Mouse (Mus musculus) liver, embryonic 12.5 days (tissue): ENCODE measurements around the gene Scd2. TPM values are rescaled to one million over a fixed set of nuclear protein-coding genes. Genes with fewer than 3 reads are reported as not detected.
"Not testable (repeated sequence)": the region's sequence is repeated elsewhere in the genome, so short reads cannot be mapped to it uniquely, and the experiment has no call there.

Experiments
- ATAC-seq: fragments of 200-750 bp; cut with Nextera tagmentation; 2 replicates; pipeline ENCODE4 v1.8.0; 2017; ENCODE audit warnings: moderate number of reproducible peaks, mild to moderate bottlenecking, moderate library complexity
- H3K27ac ChIP-seq: fragments of 300-500 bp; sonication (generic); 2 replicates; pipeline ENCODE4 v1.5.1; 2016; ENCODE audit warnings: mild to moderate bottlenecking
- H3K27me3 ChIP-seq: fragments of 300-500 bp; sonication (generic); replicated peaks from 2 replicates; pipeline ENCODE4 v1.6.1; 2016; ENCODE audit warnings: mild to moderate bottlenecking, moderate library complexity
- H3K36me3 ChIP-seq: fragments of 300-500 bp; sonication (generic); 2 replicates; pipeline ENCODE4 v1.6.1; 2016; ENCODE audit warnings: mild to moderate bottlenecking, moderate library complexity
- H3K4me1 ChIP-seq: fragments of 300-500 bp; sonication (generic); 2 replicates; pipeline ENCODE4 v1.6.1; 2016
- H3K4me2 ChIP-seq: fragments of 300-500 bp; sonication (generic); 2 replicates; pipeline ENCODE4 v1.6.1; 2016; ENCODE audit warnings: mild to moderate bottlenecking, moderate library complexity
- H3K4me3 ChIP-seq: fragments of 300-500 bp; sonication (generic); 2 replicates; pipeline ENCODE4 v1.5.1; 2016; ENCODE audit warnings: mild to moderate bottlenecking, moderate library complexity
- H3K9ac ChIP-seq: fragments of 300-500 bp; sonication (generic); 2 replicates; pipeline ENCODE4 v1.6.1; 2016; ENCODE audit warnings: mild to moderate bottlenecking, moderate library complexity
- H3K9me3 ChIP-seq: fragments of 300-500 bp; sonication (generic); replicated peaks from 2 replicates; pipeline ENCODE4 v1.6.1; 2016; ENCODE audit warnings: mild to moderate bottlenecking, moderate library complexity
- WGBS: fragments of 180-500 bp; shearing (Covaris S2); methylation state at CpG from one replicate; pipeline ENCODE4 v1.1.7; 2016; ENCODE audit not compliant: insufficient replicate concordance; 5-methylcytosine and 5-hydroxymethylcytosine counted together
- polyA plus RNA-seq: library from polyadenylated mRNA; unstranded; fragments of >200 nt; fragmentation: Nextera tagmentation; extraction: Ambion mirVana; gene quantifications from 2 replicates; pipeline ENCODE4 v1.2.1, GENCODE M21; 2016

Scd2 gene
- polyA plus RNA-seq, 1 experiment from 2014 or later: 136 TPM

GRCm38 (mm10) chr19:44275418-44275817 lies 18.1 kb upstream of the Scd2 start:
- no peak overlapping the region for H3K9ac ChIP-seq
- no peak overlapping the region for H3K4me3 ChIP-seq
- H3K27me3 ChIP-seq: peaks cover 10% of the 10 kb centered on the region
- H3K4me1 ChIP-seq: peaks cover 5% of the 10 kb centered on the region; the same call in 1 of the 2 replicates
- no peaks in the 10 kb centered on the region for H3K9me3 ChIP-seq
- WGBS: 68% methylated on average over 1 of the region's 1 CpGs
- no peak overlapping the region for H3K27ac ChIP-seq
- no peaks in the 10 kb centered on the region for H3K36me3 ChIP-seq
- ATAC-seq: no peak
- H3K4me2 ChIP-seq: no peak overlapping the region

DNA sequence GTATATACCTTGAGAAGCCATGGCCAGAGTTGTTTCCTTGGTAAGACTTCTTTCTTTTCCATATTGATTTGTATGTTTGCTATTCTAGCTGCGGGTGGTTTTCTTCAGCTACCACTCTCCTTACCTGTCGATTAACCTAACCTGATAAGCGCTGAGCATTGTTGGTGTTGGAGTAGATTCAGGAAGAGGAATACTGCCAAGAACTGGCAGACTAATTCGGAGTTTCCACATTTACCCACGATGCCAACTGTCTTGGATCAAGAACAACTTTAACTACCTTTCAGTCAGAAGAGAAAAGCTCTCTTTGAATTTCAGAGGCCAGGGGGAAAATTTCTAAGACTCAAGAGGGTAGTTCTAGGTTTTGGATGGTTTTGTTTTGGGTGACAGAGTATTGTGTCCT lies 16.6 kb upstream of the Scd2 start:
- H3K27ac ChIP-seq: no peak overlapping the region
- peaks cover 19% of the 10 kb centered on the region for H3K4me1 ChIP-seq
- H3K4me3 ChIP-seq: no peak overlapping the region
- H3K9me3 ChIP-seq: no peaks in the 10 kb centered on the region
- no peaks in the 10 kb centered on the region for H3K36me3 ChIP-seq
- no peak for ATAC-seq
- 78% methylated on average over 5 of the region's 5 CpGs for WGBS
- H3K9ac ChIP-seq: no peak overlapping the region
- H3K4me2 ChIP-seq: no peak overlapping the region
- peaks cover 10% of the 10 kb centered on the region for H3K27me3 ChIP-seq

GRCm38 (mm10) chr19:44277931-44278330 lies 15.5 kb upstream of the Scd2 start:
- H3K36me3 ChIP-seq: no peaks in the 10 kb centered on the region
- ATAC-seq: no peak
- 74% methylated on average over 8 of the region's 8 CpGs for WGBS

GRCm38 (mm10) chr19:44280755-44281154 lies 12.7 kb upstream of the Scd2 start:
- H3K9me3 ChIP-seq: no peaks in the 10 kb centered on the region
- H3K4me1 ChIP-seq: peaks cover 56% of the 10 kb centered on the region
- H3K4me2 ChIP-seq: no peak overlapping the region
- no peak for ATAC-seq
- no peaks in the 10 kb centered on the region for H3K36me3 ChIP-seq
- 22% methylated on average over 6 of the region's 6 CpGs for WGBS
- peak overlapping the region; percentile 55 for H3K27ac ChIP-seq
- H3K27me3 ChIP-seq: no peaks in the 10 kb centered on the region; the same call in none of the 2 replicates
- H3K9ac ChIP-seq: 0 out of 2 replicates have a peak overlapping the region, but pooled peaks have one; percentile 3
- no peak overlapping the region for H3K4me3 ChIP-seq

More at GRCm38 (mm10) chr19:44277931-44278330, 15.5 kb upstream of the Scd2 start:
- Histone ChIP-seq H3K27ac (no peak overlapping the region), H3K4me1 (peaks cover 30% of the 10 kb centered on the region), H3K9ac (no peak overlapping the region), H3K4me2 (no peak overlapping the region), H3K9me3 (no peaks in the 10 kb centered on the region), H3K4me3 (no peak overlapping the region), H3K27me3 (peaks cover 10% of the 10 kb centered on the region)

GRCm38 (mm10) chr19:44281825-44282447 lies 11.5 kb upstream of the Scd2 start:
- not testable (repeated sequence) for H3K4me3 ChIP-seq, ATAC-seq, H3K36me3 ChIP-seq, H3K9me3 ChIP-seq, H3K27me3 ChIP-seq
- 11% methylated on average over 1 of the region's 1 CpGs for WGBS
- peaks cover 68% of the 10 kb centered on the region for H3K4me1 ChIP-seq
- peak overlapping the region; percentile 30; the same call in 1 of the 2 replicates for H3K9ac ChIP-seq
- H3K4me2 ChIP-seq: peak overlapping the region; percentile 16
- peak overlapping the region; percentile 67 for H3K27ac ChIP-seq

- peak overlapping the region; percentile 30; the same call in 1 of the 2 replicates for H3K9ac ChIP-seq
- 33% methylated on average over 9 of the region's 9 CpGs for WGBS
- H3K4me2 ChIP-seq: peak overlapping the region; percentile 95
Observed at GRCm38 (mm10) chr19:44282534-44283156, 10.8 kb upstream of the Scd2 start.

DNA sequence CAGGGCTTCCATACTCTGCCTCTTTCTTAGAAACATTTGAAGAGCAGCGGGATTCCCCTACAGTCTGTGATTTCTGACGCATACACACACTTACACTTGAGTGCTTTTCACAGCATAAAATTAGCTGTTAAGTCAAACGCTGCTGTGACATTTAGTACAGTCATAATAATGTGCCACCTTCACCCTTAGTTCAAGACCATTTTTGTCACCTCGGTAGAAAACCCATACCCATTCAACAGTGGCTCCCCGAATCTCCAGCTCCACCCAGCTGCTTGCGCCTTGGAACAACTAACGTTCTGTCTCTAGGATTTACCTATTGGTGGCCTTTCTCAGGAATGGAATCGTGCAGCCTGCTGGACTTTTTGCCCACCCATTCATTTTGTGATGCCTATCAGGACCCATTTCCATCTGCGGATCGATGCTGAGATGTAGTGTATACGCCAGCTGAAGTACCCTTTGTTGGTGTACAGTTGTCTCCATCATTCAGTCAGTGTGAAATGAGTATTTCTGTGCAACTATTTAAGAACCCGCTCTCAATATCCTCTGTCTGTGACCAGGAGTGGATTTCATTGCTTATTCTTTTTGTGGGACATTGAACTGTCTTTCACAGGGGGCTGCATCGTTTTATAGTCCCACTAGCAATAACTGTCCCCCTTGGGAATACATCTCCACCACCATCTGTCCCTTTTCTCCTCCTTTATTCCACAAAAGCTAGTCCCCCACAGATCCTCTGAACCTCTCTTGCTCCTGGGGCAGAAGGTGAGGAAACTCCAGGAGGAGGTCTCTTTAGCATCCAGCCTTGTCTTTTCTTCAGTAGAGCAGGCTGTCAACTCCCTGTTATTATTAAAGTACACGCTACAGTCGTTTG lies 10.1 kb upstream of the Scd2 start:
- Histone ChIP-seq H3K9me3 (no peaks in the 10 kb centered on the region), H3K9ac (peak overlapping the region; percentile 75), H3K4me3 (peak overlapping the region; percentile 63), H3K4me2 (peak overlapping the region; percentile 95), H3K4me1 (peaks cover 82% of the 10 kb centered on the region), H3K27me3 (no peaks in the 10 kb centered on the region), H3K27ac (peak overlapping the region; percentile 91), H3K36me3 (no peaks in the 10 kb centered on the region)
- ATAC-seq: peak; percentile 7
- WGBS: 33% methylated on average over 15 of the region's 15 CpGs

More at GRCm38 (mm10) chr19:44282534-44283156, 10.8 kb upstream of the Scd2 start:
- Histone ChIP-seq H3K4me3 (no peak overlapping the region), H3K4me1 (peaks cover 75% of the 10 kb centered on the region), H3K9me3 (no peaks in the 10 kb centered on the region), H3K27me3 (no peaks in the 10 kb centered on the region), H3K27ac (peak overlapping the region; percentile 91), H3K36me3 (no peaks in the 10 kb centered on the region)
- ATAC-seq: no peak

- Histone ChIP-seq H3K27me3 (no peaks in the 10 kb centered on the region), H3K4me2 (peak overlapping the region; percentile 95), H3K4me1 (peaks cover 84% of the 10 kb centered on the region), H3K9me3 (no peaks in the 10 kb centered on the region), H3K4me3 (peak overlapping the region; percentile 63), H3K36me3 (no peaks in the 10 kb centered on the region), H3K27ac (peak overlapping the region; percentile 91), H3K9ac (peak overlapping the region; percentile 75)
- under 1% methylated on average over 38 of the region's 38 CpGs for WGBS
- ATAC-seq: peak; percentile 98
Observed at GRCm38 (mm10) chr19:44284025-44284695, 9.3 kb upstream of the Scd2 start.

- 3% methylated on average over 11 of the region's 11 CpGs for WGBS
- H3K36me3 ChIP-seq: no peaks in the 10 kb centered on the region
- ATAC-seq: peak; percentile 42
- H3K4me2 ChIP-seq: peak overlapping the region; percentile 95
- H3K4me3 ChIP-seq: peak overlapping the region; percentile 63
- H3K9ac ChIP-seq: peak overlapping the region; percentile 75
- peak overlapping the region; percentile 91 for H3K27ac ChIP-seq
- H3K4me1 ChIP-seq: peaks cover 88% of the 10 kb centered on the region
- no peaks in the 10 kb centered on the region for H3K9me3 ChIP-seq
- no peaks in the 10 kb centered on the region for H3K27me3 ChIP-seq
Observed at GRCm38 (mm10) chr19:44284723-44285122, 8.8 kb upstream of the Scd2 start.

DNA sequence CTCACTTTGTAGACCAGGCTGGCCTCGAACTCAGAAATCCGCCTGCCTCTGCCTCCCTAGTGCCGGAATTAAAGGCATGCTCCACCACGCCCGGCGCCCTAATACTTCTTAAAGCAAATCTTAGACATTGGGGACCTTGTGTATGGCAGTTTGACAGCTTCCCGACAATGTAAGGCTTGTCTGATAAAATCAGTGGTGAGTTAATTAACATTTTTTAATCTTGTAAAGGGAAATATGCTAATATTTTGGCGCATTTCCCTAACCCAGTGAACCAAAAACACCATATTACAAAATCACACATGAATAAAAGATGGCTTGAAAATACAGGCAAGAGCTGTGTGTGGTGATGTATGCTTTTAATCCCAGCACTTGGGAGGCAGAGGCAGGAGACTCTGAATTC lies 7.9 kb upstream of the Scd2 start:
- Histone ChIP-seq H3K9me3 (no peaks in the 10 kb centered on the region), H3K27ac (peak overlapping the region; percentile 57), H3K9ac (no peak overlapping the region), H3K4me1 (peaks cover 89% of the 10 kb centered on the region), H3K27me3 (no peaks in the 10 kb centered on the region), H3K4me2 (no peak overlapping the region), H3K36me3 (no peaks in the 10 kb centered on the region), H3K4me3 (no peak overlapping the region)
- 81% methylated on average over 8 of the region's 8 CpGs for WGBS
- no peak for ATAC-seq

DNA sequence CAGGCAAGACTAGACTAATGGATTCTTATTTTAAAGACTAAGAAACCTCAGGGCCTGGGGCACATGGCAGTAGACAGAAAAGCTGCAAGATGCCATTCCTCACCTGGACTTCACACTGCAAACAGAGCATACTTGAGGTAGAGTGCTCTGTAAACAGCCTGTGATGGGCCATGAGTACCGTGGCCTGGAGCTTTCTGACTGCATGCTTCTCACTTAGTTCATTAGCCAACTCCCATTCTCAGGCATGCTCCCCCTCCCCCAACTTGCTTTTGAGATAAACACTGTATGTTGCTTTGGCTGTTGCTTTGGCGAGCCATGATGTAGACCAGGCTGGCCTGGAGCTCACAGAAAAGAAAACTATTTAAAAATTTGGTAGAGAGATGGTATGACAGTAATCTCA lies 7.4 kb upstream of the Scd2 start:
- H3K9me3 ChIP-seq: no peaks in the 10 kb centered on the region
- peak overlapping the region; percentile 57 for H3K27ac ChIP-seq
- H3K4me2 ChIP-seq: no peak overlapping the region
- ATAC-seq: no peak
- peaks cover 88% of the 10 kb centered on the region for H3K4me1 ChIP-seq
- 15% methylated on average over 2 of the region's 2 CpGs for whole genome bisulfite sequencing
- H3K36me3 ChIP-seq: no peaks in the 10 kb centered on the region
- no peaks in the 10 kb centered on the region for H3K27me3 ChIP-seq
- no peak overlapping the region for H3K9ac ChIP-seq
- H3K4me3 ChIP-seq: no peak overlapping the region
